Mouse (Mus musculus): ENCODE data around the gene Lpin3. TPM values are rescaled to one million over a fixed set of nuclear protein-coding genes. Genes with fewer than 3 reads are reported as not detected.

Gene Lpin3
- polyA plus RNA-seq, 1 experiment, result not detected

GRCm38 (mm10) chr2:160864112-160864511 lies 16.4 kb upstream of the Lpin3 start:
- H3K27me3 ChIP-seq (replicated peaks), result peaks cover 56% of the 10 kb centered on the region
- TF ChIP-seq GATA1 (IDR thresholded peaks at IDR 0.05; ENCODE audit: borderline replicate concordance, low read length), result no peak
- TF ChIP-seq FLI1 (IDR thresholded peaks at IDR 0.05; ENCODE audit: low read length), result no peak
- H3K36me3 ChIP-seq (replicated peaks; ENCODE audit: low read length), result no peaks in the 10 kb centered on the region

GRCm38 (mm10) chr2:160865266-160865665 lies 15.2 kb upstream of the Lpin3 start:
- no peak for TF ChIP-seq GATA1 (IDR thresholded peaks at IDR 0.05; ENCODE audit: borderline replicate concordance, low read length)
- no peak for TF ChIP-seq FLI1 (IDR thresholded peaks at IDR 0.05; ENCODE audit: low read length)
- Histone ChIP-seq H3K27me3 (replicated peaks) (peaks cover 55% of the 10 kb centered on the region), H3K4me3 (replicated peaks) (no peak overlapping the region), H3K36me3 (replicated peaks; ENCODE audit: low read length) (no peaks in the 10 kb centered on the region), H3K4me1 (peaks cover 5% of the 10 kb centered on the region), H3K9me3 (no peaks in the 10 kb centered on the region)

More at GRCm38 (mm10) chr2:160864112-160864511, 16.4 kb upstream of the Lpin3 start:
- H3K4me3 ChIP-seq (replicated peaks), result no peak overlapping the region
- no peaks in the 10 kb centered on the region for H3K9me3 ChIP-seq
- H3K4me1 ChIP-seq, result peaks cover 7% of the 10 kb centered on the region

GRCm38 (mm10) chr2:160869446-160869845 lies 11.0 kb upstream of the Lpin3 start:
- H3K36me3 ChIP-seq (replicated peaks; ENCODE audit: low read length), result no peaks in the 10 kb centered on the region
- TF ChIP-seq GATA1 (IDR thresholded peaks at IDR 0.05; ENCODE audit: borderline replicate concordance, low read length), result no peak
- no peak for TF ChIP-seq FLI1 (IDR thresholded peaks at IDR 0.05; ENCODE audit: low read length)
- no peak overlapping the region for H3K4me3 ChIP-seq (replicated peaks)
- H3K9me3 ChIP-seq, result no peaks in the 10 kb centered on the region
- peaks cover 40% of the 10 kb centered on the region for H3K27me3 ChIP-seq (replicated peaks)
- peaks cover 15% of the 10 kb centered on the region for H3K4me1 ChIP-seq

- H3K27me3 ChIP-seq (replicated peaks), result peaks cover 26% of the 10 kb centered on the region
- TF ChIP-seq GATA1 (IDR thresholded peaks at IDR 0.05; ENCODE audit: borderline replicate concordance, low read length) (no peak), FLI1 (IDR thresholded peaks at IDR 0.05; ENCODE audit: low read length) (no peak)
Observed at GRCm38 (mm10) chr2:160871310-160871709, 9.2 kb upstream of the Lpin3 start.

GRCm38 (mm10) chr2:160872395-160872794 lies 8.1 kb upstream of the Lpin3 start:
- H3K9me3 ChIP-seq, result peaks cover 13% of the 10 kb centered on the region; the same call in 1 of the 2 replicates
- peaks cover 15% of the 10 kb centered on the region for H3K4me1 ChIP-seq
- no peaks in the 10 kb centered on the region for H3K36me3 ChIP-seq (replicated peaks; ENCODE audit: low read length)
- H3K27me3 ChIP-seq (replicated peaks), result peaks cover 20% of the 10 kb centered on the region
- H3K4me3 ChIP-seq (replicated peaks), result peak overlapping the region; percentile 93
- TF ChIP-seq GATA1 (IDR thresholded peaks at IDR 0.05; ENCODE audit: borderline replicate concordance, low read length) (no peak), FLI1 (IDR thresholded peaks at IDR 0.05; ENCODE audit: low read length) (no peak)

More at GRCm38 (mm10) chr2:160871310-160871709, 9.2 kb upstream of the Lpin3 start:
- Histone ChIP-seq H3K9me3 (peaks cover 13% of the 10 kb centered on the region; the same call in 1 of the 2 replicates), H3K36me3 (replicated peaks; ENCODE audit: low read length) (no peaks in the 10 kb centered on the region), H3K4me1 (peaks cover 15% of the 10 kb centered on the region), H3K4me3 (replicated peaks) (no peak overlapping the region)

GRCm38 (mm10) chr2:160872890-160873382 lies 7.5 kb upstream of the Lpin3 start, which contains the start of gene Zhx3:
Gene Zhx3, minus strand, starts transcription at chr2:160872998.
- peaks cover 18% of the 10 kb centered on the region; the same call in 1 of the 2 replicates for H3K9me3 ChIP-seq
- no peak for TF ChIP-seq GATA1 (IDR thresholded peaks at IDR 0.05; ENCODE audit: borderline replicate concordance, low read length)
- no peak for TF ChIP-seq FLI1 (IDR thresholded peaks at IDR 0.05; ENCODE audit: low read length)
- no peaks in the 10 kb centered on the region for H3K36me3 ChIP-seq (replicated peaks; ENCODE audit: low read length)
- H3K27me3 ChIP-seq (replicated peaks), result peaks cover 22% of the 10 kb centered on the region
- H3K4me1 ChIP-seq, result peaks cover 15% of the 10 kb centered on the region
- H3K4me3 ChIP-seq (replicated peaks), result peak within 1 kb of the TSS; percentile 93

GRCm38 (mm10) chr2:160874231-160874877 lies 6.1 kb upstream of the Lpin3 start:
- Histone ChIP-seq H3K36me3 (replicated peaks; ENCODE audit: low read length) (no peaks in the 10 kb centered on the region), H3K27me3 (replicated peaks) (peaks cover 17% of the 10 kb centered on the region), H3K4me3 (replicated peaks) (no peak overlapping the region), H3K9me3 (peaks cover 22% of the 10 kb centered on the region; the same call in 1 of the 2 replicates), H3K4me1 (peaks cover 15% of the 10 kb centered on the region)
- TF ChIP-seq FLI1 (IDR thresholded peaks at IDR 0.05; ENCODE audit: low read length), result no peak
- TF ChIP-seq GATA1 (IDR thresholded peaks at IDR 0.05; ENCODE audit: borderline replicate concordance, low read length), result no peak

GRCm38 (mm10) chr2:160876115-160876514 lies 4.4 kb upstream of the Lpin3 start:
- Histone ChIP-seq H3K27me3 (replicated peaks) (peaks cover 17% of the 10 kb centered on the region), H3K4me3 (replicated peaks) (no peak overlapping the region), H3K9me3 (peaks cover 22% of the 10 kb centered on the region; the same call in 1 of the 2 replicates), H3K36me3 (replicated peaks; ENCODE audit: low read length) (no peaks in the 10 kb centered on the region), H3K4me1 (peaks cover 31% of the 10 kb centered on the region)
- no peak for TF ChIP-seq GATA1 (IDR thresholded peaks at IDR 0.05; ENCODE audit: borderline replicate concordance, low read length)
- no peak for TF ChIP-seq FLI1 (IDR thresholded peaks at IDR 0.05; ENCODE audit: low read length)

GRCm38 (mm10) chr2:160881462-160882101 lies 1.1 kb downstream of the Lpin3 start:
- TF ChIP-seq GATA1 (IDR thresholded peaks at IDR 0.05; ENCODE audit: borderline replicate concordance, low read length) (no peak), FLI1 (IDR thresholded peaks at IDR 0.05; ENCODE audit: low read length) (no peak)
- H3K4me3 ChIP-seq (replicated peaks), result no peak overlapping the region
- peaks cover 10% of the 10 kb centered on the region; the same call in 1 of the 2 replicates for H3K9me3 ChIP-seq
- no peaks in the 10 kb centered on the region for H3K36me3 ChIP-seq (replicated peaks; ENCODE audit: low read length)
- H3K4me1 ChIP-seq, result peaks cover 29% of the 10 kb centered on the region
- peaks cover 25% of the 10 kb centered on the region for H3K27me3 ChIP-seq (replicated peaks)

- H3K27me3 ChIP-seq (replicated peaks), result peaks cover 30% of the 10 kb centered on the region
- H3K36me3 ChIP-seq (replicated peaks; ENCODE audit: low read length), result no peaks in the 10 kb centered on the region
- TF ChIP-seq FLI1 (IDR thresholded peaks at IDR 0.05; ENCODE audit: low read length) (no peak), GATA1 (IDR thresholded peaks at IDR 0.05; ENCODE audit: borderline replicate concordance, low read length) (no peak)
- peaks cover 9% of the 10 kb centered on the region; the same call in 1 of the 2 replicates for H3K9me3 ChIP-seq
- H3K4me3 ChIP-seq (replicated peaks), result no peak overlapping the region
- H3K4me1 ChIP-seq, result peaks cover 34% of the 10 kb centered on the region
Observed at GRCm38 (mm10) chr2:160882436-160882835, 2.0 kb downstream of the Lpin3 start.

All from megakaryocyte, embryonic 14.5 days (primary cell).